Mouse (Mus musculus) limb, embryonic 10.5 days (tissue): Measurements from ENCODE around the gene Grk3. TPM values are rescaled to one million over a fixed set of nuclear protein-coding genes. Genes with fewer than 3 reads are reported as not detected.

Experiments used
- DNase-seq: peaks from one replicate; pipeline ENCODE4 v3.0.0-alpha.2; 2017; ENCODE audit warnings: low spot score
- H3K27ac ChIP-seq: fragments of 300-500 bp; sonication (generic); 2 replicates; pipeline ENCODE4 v1.5.1; 2016; ENCODE audit warnings: mild to moderate bottlenecking
- H3K27me3 ChIP-seq: fragments of 300-500 bp; sonication (generic); 2 replicates; pipeline ENCODE4 v1.6.1; 2016; ENCODE audit warnings: low read depth, mild to moderate bottlenecking; ENCODE audit not compliant: poor library complexity, severe bottlenecking
- H3K36me3 ChIP-seq: fragments of 300-500 bp; sonication (generic); 2 replicates; pipeline ENCODE4 v1.6.1; 2016; ENCODE audit warnings: mild to moderate bottlenecking, moderate library complexity
- H3K4me1 ChIP-seq: fragments of 300-500 bp; sonication (generic); 2 replicates; pipeline ENCODE4 v1.6.1; 2016
- H3K4me3 ChIP-seq: fragments of 300-500 bp; sonication (generic); 2 replicates; pipeline ENCODE4 v1.5.1; 2016; ENCODE audit warnings: mild to moderate bottlenecking, moderate library complexity
- H3K9me3 ChIP-seq: fragments of 300-500 bp; sonication (generic); replicated peaks from 2 replicates; pipeline ENCODE4 v1.6.1; 2016; ENCODE audit warnings: mild to moderate bottlenecking
- WGBS: fragments of 180-500 bp; shearing (Covaris S2); methylation state at CpG from one replicate; pipeline ENCODE4 v1.1.7; 2016; 5-methylcytosine and 5-hydroxymethylcytosine counted together
- polyA plus RNA-seq: library from polyadenylated mRNA; unstranded; fragments of >200 nt; fragmentation: Nextera tagmentation; extraction: Ambion mirVana; gene quantifications from 2 replicates; pipeline ENCODE4 v1.2.1, GENCODE M21; 2016

The Grk3 gene
- polyA plus RNA-seq, 1 experiment from 2014 or later: 7.4 TPM

DNA sequence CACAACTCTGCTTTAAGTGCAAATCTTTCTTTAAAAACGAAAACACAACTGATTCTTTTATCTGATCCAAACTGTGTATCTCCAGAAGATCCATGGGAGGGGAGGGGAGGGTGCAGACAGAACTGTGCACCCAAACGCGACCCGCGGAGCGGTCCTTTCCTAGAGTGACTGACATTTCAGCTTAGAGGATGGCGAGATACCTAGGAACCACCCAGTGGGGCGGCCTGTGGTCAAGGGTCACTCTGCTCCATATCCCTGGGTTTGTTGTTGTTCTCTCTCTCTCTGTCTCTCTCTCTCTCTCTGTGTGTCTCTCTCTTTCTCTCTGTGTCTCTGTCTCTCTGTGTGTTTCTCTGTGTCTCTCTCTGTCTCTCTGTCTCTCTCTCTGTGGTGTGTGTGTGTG lies 59.2 kb downstream of the Grk3 start:
- Histone ChIP-seq H3K36me3 (no peaks in the 10 kb centered on the region), H3K9me3 (no peaks in the 10 kb centered on the region), H3K4me3 (no peak overlapping the region), H3K4me1 (peaks cover 32% of the 10 kb centered on the region), H3K27me3 (no peaks in the 10 kb centered on the region), H3K27ac (no peak overlapping the region)
- WGBS: 91% methylated on average over 8 of the region's 8 CpGs
- DNase-seq: no peak

GRCm38 (mm10) chr5:112950847-112951246 lies 64.7 kb downstream of the Grk3 start:
- Histone ChIP-seq H3K4me1 (peaks cover 17% of the 10 kb centered on the region), H3K27ac (no peak overlapping the region), H3K9me3 (no peaks in the 10 kb centered on the region), H3K27me3 (no peaks in the 10 kb centered on the region), H3K4me3 (no peak overlapping the region), H3K36me3 (no peaks in the 10 kb centered on the region)
- no peak for DNase-seq
- WGBS: 81% methylated on average over 3 of the region's 3 CpGs

GRCm38 (mm10) chr5:112945925-112946324 lies 69.7 kb downstream of the Grk3 start:
- no peaks in the 10 kb centered on the region for H3K27me3 ChIP-seq
- DNase-seq: no peak
- 77% methylated on average over 7 of the region's 7 CpGs for WGBS
- no peak overlapping the region for H3K4me3 ChIP-seq
- H3K36me3 ChIP-seq: 0 out of 2 replicates have a peak, but pooled peaks cover 2% of the 10 kb centered on the region
- H3K9me3 ChIP-seq: no peaks in the 10 kb centered on the region
- H3K27ac ChIP-seq: peak overlapping the region; percentile 48; the same call in 1 of the 2 replicates
- peaks cover 28% of the 10 kb centered on the region for H3K4me1 ChIP-seq

DNA sequence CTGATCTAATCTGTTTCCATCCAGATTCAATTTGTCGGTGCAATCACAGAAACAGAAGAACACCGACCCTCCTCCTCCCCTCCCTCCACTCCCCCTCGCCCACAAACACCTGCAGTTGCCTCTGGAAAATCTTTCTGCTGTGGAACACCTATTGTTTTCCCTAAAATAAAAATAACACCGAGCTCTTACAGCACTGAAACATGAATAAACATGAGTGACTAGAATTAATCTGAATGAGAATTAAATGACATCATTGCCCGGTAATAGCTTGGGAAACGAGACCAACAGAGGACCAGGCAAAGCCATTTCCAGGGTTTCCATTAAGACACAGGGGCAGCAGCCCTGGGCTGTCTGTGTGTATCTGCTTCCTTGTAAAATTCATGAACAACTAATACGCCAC lies 73.3 kb downstream of the Grk3 start:
- Histone ChIP-seq H3K27ac (no peak overlapping the region), H3K4me1 (peaks cover 29% of the 10 kb centered on the region), H3K4me3 (no peak overlapping the region), H3K27me3 (no peaks in the 10 kb centered on the region), H3K9me3 (no peaks in the 10 kb centered on the region), H3K36me3 (0 out of 2 replicates have a peak, but pooled peaks cover 2% of the 10 kb centered on the region)
- WGBS: 77% methylated on average over 7 of the region's 7 CpGs
- DNase-seq: no peak

GRCm38 (mm10) chr5:112941001-112941400 lies 74.6 kb downstream of the Grk3 start:
- Histone ChIP-seq H3K27ac (no peak overlapping the region), H3K4me1 (peaks cover 20% of the 10 kb centered on the region), H3K4me3 (no peak overlapping the region), H3K27me3 (no peaks in the 10 kb centered on the region), H3K36me3 (0 out of 2 replicates have a peak, but pooled peaks cover 2% of the 10 kb centered on the region), H3K9me3 (no peaks in the 10 kb centered on the region)
- no peak for DNase-seq
- 94% methylated on average over 12 of the region's 12 CpGs for WGBS

GRCm38 (mm10) chr5:112936632-112937031 lies 79.0 kb downstream of the Grk3 start:
- Histone ChIP-seq H3K27me3 (no peaks in the 10 kb centered on the region), H3K4me3 (no peak overlapping the region), H3K27ac (no peak overlapping the region), H3K36me3 (0 out of 2 replicates have a peak, but pooled peaks cover 2% of the 10 kb centered on the region), H3K4me1 (peaks cover 20% of the 10 kb centered on the region), H3K9me3 (no peaks in the 10 kb centered on the region)
- DNase-seq: no peak
- 90% methylated on average over 10 of the region's 10 CpGs for WGBS

GRCm38 (mm10) chr5:112935436-112935835 lies 80.2 kb downstream of the Grk3 start:
- DNase-seq: no peak
- 90% methylated on average over 8 of the region's 8 CpGs for WGBS
- Histone ChIP-seq H3K4me3 (no peak overlapping the region), H3K27me3 (no peaks in the 10 kb centered on the region), H3K4me1 (peaks cover 16% of the 10 kb centered on the region), H3K27ac (no peak overlapping the region), H3K36me3 (no peaks in the 10 kb centered on the region), H3K9me3 (no peaks in the 10 kb centered on the region)

GRCm38 (mm10) chr5:112932878-112933567 lies 82.6 kb downstream of the Grk3 start:
- Histone ChIP-seq H3K27me3 (no peaks in the 10 kb centered on the region), H3K4me3 (no peak overlapping the region), H3K36me3 (no peaks in the 10 kb centered on the region), H3K9me3 (no peaks in the 10 kb centered on the region), H3K4me1 (peaks cover 23% of the 10 kb centered on the region), H3K27ac (no peak overlapping the region)
- DNase-seq: no peak
- WGBS: 82% methylated on average over 11 of the region's 11 CpGs

GRCm38 (mm10) chr5:112931901-112932300 lies 83.7 kb downstream of the Grk3 start:
- H3K4me1 ChIP-seq: peaks cover 26% of the 10 kb centered on the region
- no peak for DNase-seq

GRCm38 (mm10) chr5:112928201-112928881 lies 87.2 kb downstream of the Grk3 start:
- Histone ChIP-seq H3K27ac (no peak overlapping the region), H3K27me3 (no peaks in the 10 kb centered on the region), H3K4me1 (peaks cover 21% of the 10 kb centered on the region), H3K9me3 (no peaks in the 10 kb centered on the region), H3K4me3 (no peak overlapping the region), H3K36me3 (no peaks in the 10 kb centered on the region)
- WGBS: 57% methylated on average over 10 of the region's 10 CpGs
- DNase-seq: no peak

More at GRCm38 (mm10) chr5:112931901-112932300, 83.7 kb downstream of the Grk3 start:
- H3K9me3 ChIP-seq: no peaks in the 10 kb centered on the region
- no peak overlapping the region for H3K4me3 ChIP-seq
- H3K27me3 ChIP-seq: no peaks in the 10 kb centered on the region
- WGBS: 87% methylated on average over 5 of the region's 5 CpGs
- H3K36me3 ChIP-seq: no peaks in the 10 kb centered on the region
- no peak overlapping the region for H3K27ac ChIP-seq

- Histone ChIP-seq H3K4me3 (no peak overlapping the region), H3K27me3 (no peaks in the 10 kb centered on the region), H3K4me1 (peaks cover 21% of the 10 kb centered on the region), H3K9me3 (no peaks in the 10 kb centered on the region), H3K27ac (no peak overlapping the region), H3K36me3 (no peaks in the 10 kb centered on the region)
- 97% methylated on average over 5 of the region's 5 CpGs for WGBS
- DNase-seq: no peak
These were observed 90.2 kb downstream of the Grk3 start for GRCm38 (mm10) chr5:112925422-112925821.

- Histone ChIP-seq H3K4me3 (no peak overlapping the region), H3K27ac (no peak overlapping the region), H3K27me3 (no peaks in the 10 kb centered on the region), H3K4me1 (peaks cover 21% of the 10 kb centered on the region), H3K9me3 (no peaks in the 10 kb centered on the region), H3K36me3 (no peaks in the 10 kb centered on the region)
- WGBS: 95% methylated on average over 8 of the region's 8 CpGs
- no peak for DNase-seq
These were observed 90.8 kb downstream of the Grk3 start for GRCm38 (mm10) chr5:112924806-112925205.

- Histone ChIP-seq H3K4me3 (no peak overlapping the region), H3K27me3 (no peaks in the 10 kb centered on the region), H3K27ac (no peak overlapping the region), H3K36me3 (no peaks in the 10 kb centered on the region), H3K4me1 (peaks cover 21% of the 10 kb centered on the region), H3K9me3 (no peaks in the 10 kb centered on the region)
- 96% methylated on average over 14 of the region's 14 CpGs for WGBS
- no peak for DNase-seq
These were observed 91.8 kb downstream of the Grk3 start for GRCm38 (mm10) chr5:112923841-112924240.
